Mouse (Mus musculus) right cerebral cortex, postnatal 25 days (tissue): ENCODE measurements around the gene Cse1l.
A peak's percentile ranks its signal among the peaks of the same experiment; 100 is the strongest.

Experiments used
- DNase-seq: peaks from one replicate; pipeline ENCODE4 v3.0.0; 2022

Cse1l gene

GRCm38 (mm10) chr2:166905711-166906522, at the start of gene Cse1l:
TSS of gene Cse1l (plus strand) at chr2:166906040.
- DNase-seq = peak; percentile 98

- DNase-seq = no peak
These were observed 49.5 kb upstream of the Cse1l start for GRCm38 (mm10) chr2:166856366-166856765.

GRCm38 (mm10) chr2:166857118-166857517, 48.7 kb upstream of the Cse1l start:
- DNase-seq = no peak

GRCm38 (mm10) chr2:166859214-166859613, 46.6 kb upstream of the Cse1l start:
- no peak for DNase-seq

- DNase-seq = no peak
These were observed 43.3 kb upstream of the Cse1l start for GRCm38 (mm10) chr2:166862505-166862904.

- DNase-seq = no peak
These were observed 40.4 kb upstream of the Cse1l start for GRCm38 (mm10) chr2:166865476-166865875.

GRCm38 (mm10) chr2:166870271-166870865, 35.5 kb upstream of the Cse1l start:
- no peak for DNase-seq

- DNase-seq = no peak
These were observed 34.9 kb upstream of the Cse1l start for GRCm38 (mm10) chr2:166870899-166871298.

- DNase-seq = no peak
These were observed 31.1 kb upstream of the Cse1l start for GRCm38 (mm10) chr2:166874675-166875280.

GRCm38 (mm10) chr2:166875561-166875960, 30.3 kb upstream of the Cse1l start:
- DNase-seq = no peak

GRCm38 (mm10) chr2:166876331-166876730, 29.5 kb upstream of the Cse1l start:
- no peak for DNase-seq

- DNase-seq = no peak
These were observed 20.8 kb upstream of the Cse1l start for GRCm38 (mm10) chr2:166885066-166885465.

- DNase-seq = no peak
These were observed 20.2 kb upstream of the Cse1l start for GRCm38 (mm10) chr2:166885619-166886018.

GRCm38 (mm10) chr2:166886231-166886630, 19.6 kb upstream of the Cse1l start:
- no peak for DNase-seq

- no peak for DNase-seq
These were observed 18.0 kb upstream of the Cse1l start for GRCm38 (mm10) chr2:166887816-166888215.

GRCm38 (mm10) chr2:166891366-166891880, 14.4 kb upstream of the Cse1l start:
- DNase-seq = no peak

- no peak for DNase-seq
These were observed 13.6 kb upstream of the Cse1l start for GRCm38 (mm10) chr2:166892158-166892680.

GRCm38 (mm10) chr2:166893036-166893435, 12.8 kb upstream of the Cse1l start:
- no peak for DNase-seq

- DNase-seq = no peak
These were observed 9.5 kb upstream of the Cse1l start for GRCm38 (mm10) chr2:166896368-166896767.

GRCm38 (mm10) chr2:166896974-166897373, 8.9 kb upstream of the Cse1l start:
- DNase-seq = no peak

- no peak for DNase-seq
These were observed 6.7 kb upstream of the Cse1l start for GRCm38 (mm10) chr2:166899161-166899560.

- no peak for DNase-seq
These were observed 6.1 kb upstream of the Cse1l start for GRCm38 (mm10) chr2:166899746-166900145.

GRCm38 (mm10) chr2:166900792-166901505, 4.9 kb upstream of the Cse1l start:
- DNase-seq = no peak
